Mouse (Mus musculus) lung, postnatal 0 days (tissue): ENCODE results near the gene Dock9. TPM values are rescaled to one million over a fixed set of nuclear protein-coding genes. Genes with fewer than 3 reads are reported as not detected.

Source experiments
- ATAC-seq: fragments of 200-750 bp; cut with Nextera tagmentation; 2 replicates; pipeline ENCODE4 v1.8.0; 2017; ENCODE audit warnings: moderate library complexity
- DNase-seq: peaks from one replicate; pipeline ENCODE4 v3.0.0-alpha.2; 2016; ENCODE audit warnings: low spot score
- H3K27ac ChIP-seq: fragments of 300-500 bp; sonication (generic); 2 replicates; pipeline ENCODE4 v1.5.1; 2014; ENCODE audit warnings: antibody characterized with exemption, mild to moderate bottlenecking, low read length, mixed read lengths
- H3K27me3 ChIP-seq: fragments of 300-500 bp; sonication (generic); replicated peaks from 2 replicates; pipeline ENCODE4 v1.6.1; 2014; ENCODE audit warnings: low read length, mixed read lengths; ENCODE audit not compliant: insufficient read depth
- H3K36me3 ChIP-seq: fragments of 300-500 bp; sonication (generic); 2 replicates; pipeline ENCODE4 v1.6.1; 2014; ENCODE audit warnings: low read length, mixed read lengths; ENCODE audit not compliant: insufficient read depth
- H3K4me1 ChIP-seq: fragments of 300-500 bp; sonication (generic); 2 replicates; pipeline ENCODE4 v1.6.1; 2014; ENCODE audit warnings: antibody characterized with exemption, low read depth, low read length, mixed read lengths; ENCODE audit not compliant: insufficient read depth
- H3K4me2 ChIP-seq: fragments of 300-500 bp; sonication (generic); replicated peaks from 2 replicates; pipeline ENCODE4 v1.6.1; 2014; ENCODE audit warnings: low read depth, mild to moderate bottlenecking, low read length, moderate library complexity, mixed read lengths
- H3K4me3 ChIP-seq: fragments of 300-500 bp; sonication (generic); 2 replicates; pipeline ENCODE4 v1.5.1; 2014; ENCODE audit warnings: low read depth, low read length
- H3K9ac ChIP-seq: fragments of 300-500 bp; sonication (generic); replicated peaks from 2 replicates; pipeline ENCODE4 v1.6.1; 2014; ENCODE audit warnings: low read depth, mild to moderate bottlenecking
- H3K9me3 ChIP-seq: fragments of 300-500 bp; sonication (generic); 2 replicates; pipeline ENCODE4 v1.6.1; 2016; ENCODE audit warnings: low read length, mixed read lengths
- CTCF ChIP-seq: IDR thresholded peaks from 2 replicates; pipeline ENCODE4 v1.5.1; 2016; ENCODE audit warnings: antibody characterized with exemption, mild to moderate bottlenecking
- EP300 ChIP-seq: IDR thresholded peaks from 2 replicates; pipeline ENCODE4 v1.6.1; 2016; ENCODE audit warnings: antibody characterized with exemption, mild to moderate bottlenecking, control low read depth
- WGBS: fragments of 180-500 bp; shearing (Covaris S2); extraction: QIAGEN DNeasy Blood & Tissue Kit; methylation state at CpG from one replicate; pipeline ENCODE4 v1.1.7; 2014; 5-methylcytosine and 5-hydroxymethylcytosine counted together
- polyA plus RNA-seq: library from polyadenylated mRNA; unstranded; fragments of >200 nt; fragmentation: Nextera tagmentation; extraction: Ambion mirVana; gene quantifications from 2 replicates; pipeline ENCODE4 v1.2.1, GENCODE M21; 2015

Gene Dock9
- polyA plus RNA-seq, 1 experiment from 2014 or later, result 19.8 TPM

DNA sequence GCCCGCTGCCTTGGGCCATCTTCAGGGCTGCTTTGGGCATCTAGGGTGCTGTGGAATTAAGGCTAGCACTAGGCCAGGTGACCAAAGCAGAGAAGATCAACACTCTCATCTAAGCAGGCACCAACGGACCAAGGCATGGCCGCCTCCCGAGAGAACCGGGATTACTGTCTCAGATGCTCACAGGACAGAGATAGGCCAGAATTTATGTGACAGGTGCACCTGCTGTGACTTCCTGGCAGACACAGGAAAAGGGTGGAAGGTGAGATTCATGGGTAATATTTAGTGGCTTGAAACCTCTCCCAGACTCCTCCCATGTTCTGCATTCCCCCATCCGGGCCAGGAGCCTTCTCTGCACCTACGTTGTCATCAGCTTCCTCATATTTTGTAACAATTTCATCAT lies 2.1 kb downstream of the Dock9 start:
- Histone ChIP-seq H3K9ac (no peak overlapping the region), H3K4me3 (no peak overlapping the region), H3K27ac (no peak overlapping the region), H3K4me1 (no peaks in the 10 kb centered on the region), H3K27me3 (no peaks in the 10 kb centered on the region), H3K4me2 (no peak overlapping the region), H3K9me3 (no peaks in the 10 kb centered on the region), H3K36me3 (no peaks in the 10 kb centered on the region)
- TF ChIP-seq CTCF, result no peak
- DNase-seq (no peak), ATAC-seq (no peak)
- WGBS, result 76% methylated on average over 7 of the region's 7 CpGs

DNA sequence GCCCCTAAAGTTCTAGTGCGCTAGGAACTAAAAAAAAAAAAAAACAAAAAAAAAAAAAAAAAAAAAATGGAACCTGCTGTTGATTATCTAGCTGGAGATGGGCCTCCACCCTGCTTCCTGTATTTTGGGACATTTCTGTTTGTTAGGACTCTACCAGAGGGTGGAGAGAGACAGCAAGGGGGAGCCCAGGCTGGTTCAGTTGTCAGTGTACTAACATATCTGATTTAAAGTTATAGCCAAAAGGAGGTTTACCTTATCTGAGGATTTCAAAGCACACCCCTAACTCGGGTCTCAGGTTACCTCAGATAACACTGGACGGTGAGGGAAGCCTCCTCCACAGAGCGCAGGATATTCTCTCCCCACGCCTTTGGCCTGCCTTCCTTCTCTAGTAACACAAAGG lies 4.0 kb downstream of the Dock9 start:
- H3K27me3 ChIP-seq, result no peaks in the 10 kb centered on the region
- H3K9ac ChIP-seq, result no peak overlapping the region
- no peaks in the 10 kb centered on the region for H3K36me3 ChIP-seq
- 0 out of 2 replicates have a peak overlapping the region, but pooled peaks have one; percentile 11 for H3K27ac ChIP-seq
- no peak for DNase-seq
- no peak overlapping the region for H3K4me3 ChIP-seq
- no peaks in the 10 kb centered on the region for H3K9me3 ChIP-seq
- WGBS, result 43% methylated on average over 5 of the region's 5 CpGs
- no peaks in the 10 kb centered on the region for H3K4me1 ChIP-seq
- TF ChIP-seq CTCF (no peak), EP300 (peak; percentile 33; the same call in 1 of the 2 replicates)
- no peak overlapping the region for H3K4me2 ChIP-seq
- no peak for ATAC-seq

DNA sequence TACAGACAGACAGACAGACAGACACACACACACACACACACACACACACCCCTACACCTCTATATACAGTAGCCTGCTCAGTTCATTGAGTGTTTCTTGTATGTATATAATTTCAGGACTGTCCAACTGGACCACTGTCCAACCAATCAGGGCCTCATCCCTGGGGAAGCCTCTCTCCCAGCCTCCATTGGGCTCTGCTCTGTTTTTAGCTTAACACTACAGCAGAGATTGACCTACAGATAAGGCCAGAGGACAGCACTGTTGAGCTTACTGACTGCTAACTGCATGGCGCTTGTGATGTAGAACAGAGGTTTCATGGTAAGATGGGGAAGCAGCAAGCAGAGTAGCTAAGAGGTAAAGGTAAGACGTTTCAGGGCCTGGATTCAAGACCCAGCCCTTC lies 5.7 kb downstream of the Dock9 start:
- Histone ChIP-seq H3K4me3 (no peak overlapping the region), H3K9me3 (no peaks in the 10 kb centered on the region), H3K4me2 (no peak overlapping the region), H3K36me3 (no peaks in the 10 kb centered on the region), H3K4me1 (no peaks in the 10 kb centered on the region), H3K27ac (no peak overlapping the region), H3K27me3 (no peaks in the 10 kb centered on the region), H3K9ac (no peak overlapping the region)
- ATAC-seq, result no peak
- WGBS, result 79% methylated on average over 2 of the region's 2 CpGs
- DNase-seq, result no peak
- no peak for TF ChIP-seq EP300
- no peak for TF ChIP-seq CTCF

DNA sequence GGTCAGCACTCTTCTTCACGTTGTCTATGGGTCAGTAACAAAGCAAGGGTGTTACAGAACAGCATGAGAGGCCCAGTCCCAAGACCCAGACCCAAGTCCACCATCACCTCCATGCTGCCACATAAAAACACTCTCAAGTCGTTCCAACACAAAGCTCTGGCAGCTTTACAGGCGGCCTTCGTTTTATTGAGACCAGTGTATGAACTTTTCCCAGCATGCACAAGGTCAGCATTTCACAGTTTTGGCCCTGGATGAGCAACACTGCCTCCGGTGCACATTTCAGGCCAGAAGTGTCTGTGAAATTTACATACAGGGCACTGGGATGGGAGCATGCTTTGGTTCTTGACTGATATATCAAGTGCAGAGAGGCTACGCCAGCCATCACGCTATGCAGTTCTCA lies 6.5 kb downstream of the Dock9 start:
- no peak overlapping the region for H3K4me2 ChIP-seq
- no peak overlapping the region for H3K4me3 ChIP-seq
- DNase-seq, result no peak
- no peaks in the 10 kb centered on the region for H3K4me1 ChIP-seq
- 65% methylated on average over 7 of the region's 7 CpGs for WGBS
- TF ChIP-seq CTCF (no peak), EP300 (no peak)
- no peak overlapping the region for H3K9ac ChIP-seq
- ATAC-seq, result no peak
- H3K9me3 ChIP-seq, result no peaks in the 10 kb centered on the region
- no peak overlapping the region for H3K27ac ChIP-seq
- H3K27me3 ChIP-seq, result no peaks in the 10 kb centered on the region
- no peaks in the 10 kb centered on the region for H3K36me3 ChIP-seq

DNA sequence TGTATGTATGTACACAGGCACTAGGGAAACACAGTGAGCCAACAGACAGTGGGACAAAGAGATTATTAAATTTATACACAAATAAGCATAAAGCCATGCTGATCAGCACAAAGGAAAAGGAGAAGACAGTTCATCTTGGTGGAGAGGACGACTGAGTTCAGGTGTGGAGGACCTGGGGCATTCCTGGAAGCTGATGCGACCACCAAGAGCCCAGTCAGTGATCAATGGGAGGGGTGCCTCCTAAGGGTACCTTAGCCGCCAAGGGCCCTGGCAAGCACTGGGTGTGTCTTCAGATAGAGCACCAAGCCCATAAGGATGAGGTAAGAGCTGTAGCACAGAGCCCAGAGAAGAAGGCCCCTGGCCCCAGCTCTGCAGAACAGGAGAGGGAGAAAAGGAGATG lies 8.4 kb downstream of the Dock9 start:
- TF ChIP-seq CTCF, result no peak
- no peak for TF ChIP-seq EP300
- H3K36me3 ChIP-seq, result no peaks in the 10 kb centered on the region
- no peak overlapping the region for H3K4me2 ChIP-seq
- H3K9me3 ChIP-seq, result no peaks in the 10 kb centered on the region
- ATAC-seq (no peak), DNase-seq (no peak)
- H3K27ac ChIP-seq, result no peak overlapping the region
- no peak overlapping the region for H3K4me3 ChIP-seq
- no peak overlapping the region for H3K9ac ChIP-seq
- 78% methylated on average over 3 of the region's 3 CpGs for WGBS
- no peaks in the 10 kb centered on the region for H3K4me1 ChIP-seq
- no peaks in the 10 kb centered on the region for H3K27me3 ChIP-seq

DNA sequence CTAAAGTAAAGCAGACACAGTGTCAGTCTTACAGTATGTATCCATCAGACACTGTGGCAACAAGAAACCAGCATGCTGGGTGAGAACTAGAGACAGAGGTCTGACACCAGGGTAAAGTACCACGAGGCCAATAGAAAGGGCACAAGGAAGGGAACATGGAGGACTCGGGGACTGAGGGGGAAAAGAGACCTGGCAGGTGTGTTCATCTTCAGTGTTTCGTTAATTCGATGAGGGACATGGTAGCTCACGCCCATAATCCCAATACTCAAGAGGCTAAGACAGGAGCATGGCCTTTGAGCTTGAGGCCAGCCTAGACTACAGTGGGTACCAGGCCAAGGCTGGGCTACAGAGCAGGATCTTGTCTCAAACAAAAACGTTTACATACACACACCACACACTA lies 9.2 kb downstream of the Dock9 start:
- Histone ChIP-seq H3K9ac (no peak overlapping the region), H3K4me1 (no peaks in the 10 kb centered on the region), H3K4me3 (no peak overlapping the region), H3K36me3 (no peaks in the 10 kb centered on the region), H3K27me3 (no peaks in the 10 kb centered on the region), H3K27ac (no peak overlapping the region), H3K4me2 (no peak overlapping the region), H3K9me3 (no peaks in the 10 kb centered on the region)
- ATAC-seq (no peak), DNase-seq (no peak)
- WGBS, result 87% methylated on average over 6 of the region's 6 CpGs
- no peak for TF ChIP-seq CTCF

DNA sequence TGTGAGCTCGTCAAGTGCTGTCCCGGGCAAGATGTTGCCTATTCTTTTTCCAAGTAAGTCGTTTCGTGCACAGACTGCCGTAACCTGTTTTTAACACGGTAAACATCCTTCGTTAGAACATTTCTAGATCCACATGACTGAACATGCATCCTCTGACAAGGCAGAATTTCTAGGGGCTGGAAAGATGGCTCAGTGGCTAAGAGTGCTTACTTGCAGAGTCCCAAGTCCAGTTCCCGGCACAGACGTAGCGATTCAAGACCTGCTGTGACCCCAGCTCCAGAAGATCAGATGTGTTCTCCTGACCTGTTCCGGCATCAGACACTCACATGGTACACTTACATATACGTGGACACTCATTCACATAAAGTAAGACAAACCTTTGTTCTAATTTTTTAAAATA lies 10.2 kb downstream of the Dock9 start:
- Histone ChIP-seq H3K36me3 (no peaks in the 10 kb centered on the region), H3K9ac (no peak overlapping the region), H3K4me2 (no peak overlapping the region), H3K9me3 (no peaks in the 10 kb centered on the region), H3K27ac (no peak overlapping the region), H3K4me3 (no peak overlapping the region), H3K27me3 (no peaks in the 10 kb centered on the region), H3K4me1 (no peaks in the 10 kb centered on the region)
- no peak for ATAC-seq
- no peak for DNase-seq
- no peak for TF ChIP-seq CTCF
- WGBS, result 83% methylated on average over 12 of the region's 12 CpGs
